Mouse (Mus musculus): ENCODE results near the gene Napepld.
"Not testable (repeated sequence)": the region's sequence is repeated elsewhere in the genome, so short reads cannot be mapped to it uniquely, and the experiment has no call there.

The Napepld gene

DNA sequence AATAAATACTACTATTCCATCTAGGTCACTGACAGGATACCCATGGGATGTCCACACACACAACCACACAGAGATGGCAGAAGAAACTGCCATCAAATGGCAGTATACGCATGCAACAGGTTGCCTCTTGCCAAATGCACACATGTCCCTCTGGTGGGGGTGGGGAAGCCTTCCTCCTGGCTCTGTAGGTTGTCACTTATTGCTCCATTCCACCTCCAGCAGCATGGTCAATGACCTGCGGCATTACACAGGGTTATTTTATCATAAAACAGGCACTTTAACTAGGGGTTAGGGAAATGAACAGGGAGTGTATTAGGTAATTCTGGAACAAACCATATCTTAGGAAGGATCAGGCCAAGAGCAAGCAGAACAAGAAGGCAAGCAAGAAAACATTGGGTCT, 31.9 kb downstream of the Napepld start:
- in situ Hi-C loops (cut with MseI, MboI) = loop anchor here (5.0 to 10.0 kb wide), 2 partner anchors 63 to 65 kb away; partner anchors contain the start of gene Pmpcb (in 1 of the 2)

DNA sequence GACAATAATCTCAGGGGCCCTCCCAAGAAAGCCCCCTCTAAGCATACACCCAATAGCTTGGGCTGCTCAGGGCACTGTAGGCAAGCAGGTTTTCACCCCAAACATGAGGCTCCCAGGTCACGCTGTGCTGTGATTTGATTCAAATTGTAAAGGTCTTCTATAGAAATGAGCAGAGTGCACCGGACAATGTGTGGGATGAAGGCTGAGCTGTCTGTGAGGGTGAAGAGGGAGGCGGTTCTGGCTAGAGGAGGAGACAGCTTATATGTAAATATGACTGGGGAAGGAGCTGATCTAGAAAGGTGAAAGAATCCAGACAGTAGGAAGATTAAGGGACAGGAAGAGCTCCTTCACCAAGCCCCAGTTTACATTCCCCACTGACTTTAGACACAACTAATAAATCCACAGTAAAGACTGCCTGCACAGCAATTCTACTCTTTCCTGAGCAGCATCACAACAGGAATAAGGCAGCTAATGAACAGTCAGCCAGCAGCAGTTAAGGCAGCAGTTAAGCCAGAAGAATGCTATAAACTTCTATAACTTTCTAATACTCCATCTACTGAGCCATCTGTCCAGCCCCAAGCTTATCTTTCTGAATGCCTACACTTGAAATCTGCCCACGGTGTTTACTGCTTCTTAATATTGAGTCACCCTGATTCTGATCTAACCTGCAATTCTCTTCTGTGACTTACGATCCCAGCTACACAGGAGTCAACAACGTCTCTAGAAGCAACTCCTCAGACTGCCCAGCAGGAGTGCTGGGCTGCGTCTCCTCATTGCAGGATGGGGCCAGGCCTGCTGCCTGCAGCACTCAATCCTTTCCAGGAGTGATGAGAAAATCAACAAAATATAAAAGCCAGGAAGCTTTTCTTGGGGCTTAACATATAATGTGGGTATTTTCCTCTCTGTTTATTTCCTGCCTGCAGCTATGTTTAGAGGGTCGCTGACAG, 33.7 kb downstream of the Napepld start:
- in situ Hi-C loops (cut with MseI, MboI) = loop anchor here (5.0 to 10.0 kb wide), 2 partner anchors 65 to 67 kb away; partner anchors contain the start of gene Pmpcb (in 1 of the 2)

DNA sequence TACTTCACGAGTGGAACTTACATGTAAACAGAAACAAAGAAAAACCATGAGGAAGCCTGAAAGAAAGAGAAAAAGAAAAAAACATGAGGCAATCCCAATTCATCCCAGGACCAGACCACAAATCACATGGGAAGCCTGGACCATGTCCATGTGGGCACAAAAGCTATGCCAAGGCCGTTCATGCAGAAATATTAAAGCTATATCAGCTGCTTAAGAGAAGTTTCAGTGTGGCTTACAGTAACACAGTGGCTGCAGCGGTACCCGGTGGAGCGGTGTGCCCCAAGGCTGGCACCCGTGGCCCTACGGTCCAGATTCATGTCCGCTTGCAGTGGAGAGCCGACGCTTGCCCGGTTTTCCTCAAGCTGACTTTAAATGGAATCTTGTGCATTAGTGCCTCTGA, 38.1 kb downstream of the Napepld start:
- in situ Hi-C loops (cut with MseI, MboI) = loop anchor here in 1 of 2 experiments (10.0 kb wide), 1 partner anchor 72 kb away; the partner anchor contains the start of gene Pmpcb

DNA sequence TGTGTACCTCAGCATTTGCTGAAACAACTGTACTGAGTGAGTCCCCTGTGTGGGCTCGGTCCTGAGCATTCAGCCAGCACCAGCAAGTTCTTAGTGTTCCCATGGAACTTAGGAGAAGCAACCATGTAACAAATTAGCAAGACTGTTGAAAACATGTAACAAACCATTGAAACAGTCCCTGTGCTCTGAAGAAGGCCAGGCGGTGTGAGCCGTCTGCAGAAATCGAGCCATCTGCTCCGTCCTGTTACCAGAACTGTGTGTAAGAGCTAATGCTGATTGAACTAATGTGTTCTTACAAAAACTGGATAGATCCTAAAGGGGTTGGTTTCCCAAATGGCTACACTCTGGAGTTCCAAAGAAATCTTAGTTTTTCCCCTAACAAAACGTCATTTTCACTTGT, 40.3 kb downstream of the Napepld start:
- in situ Hi-C loops (cut with MseI, MboI) = loop anchor here in 1 of 2 experiments (10.0 kb wide), 1 partner anchor 74 kb away; the partner anchor contains the start of gene Pmpcb

DNA sequence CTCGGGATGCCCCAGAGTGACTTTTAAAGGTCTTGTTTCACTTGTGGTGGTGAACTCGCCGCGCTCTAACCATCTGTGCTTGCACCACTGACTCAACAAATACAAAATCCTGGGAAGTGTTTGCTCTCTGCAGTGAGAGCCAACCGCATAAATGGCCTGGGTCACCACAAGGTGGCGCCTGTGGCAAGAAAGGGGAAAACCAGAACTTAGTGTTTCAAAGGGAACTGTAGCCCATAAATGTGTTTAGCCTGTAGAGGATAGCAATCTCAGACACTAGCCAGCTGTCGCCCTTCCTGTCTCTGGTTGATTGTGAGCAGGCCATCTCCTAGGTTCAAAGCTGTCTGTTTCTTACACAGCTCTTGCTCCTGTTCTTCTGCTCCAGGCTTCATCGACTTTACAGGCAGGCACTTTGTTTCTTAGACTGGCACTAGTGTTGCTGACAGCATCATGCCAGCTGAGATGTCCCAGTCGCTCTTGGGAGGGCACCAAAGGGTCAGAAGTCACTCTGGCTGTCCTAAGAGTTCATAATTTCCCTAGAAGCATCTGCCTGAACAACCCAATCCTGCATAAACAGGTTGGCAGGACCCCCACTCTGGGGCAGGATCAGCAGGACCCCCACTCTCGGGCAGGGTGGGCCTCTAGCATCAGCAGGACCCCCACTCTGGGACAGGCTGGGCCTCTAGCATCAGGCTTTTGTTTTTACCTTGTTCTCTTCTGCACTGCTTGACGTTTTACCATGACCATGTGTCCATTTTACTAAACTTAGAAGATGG, 42.4 kb downstream of the Napepld start:
- in situ Hi-C loops (cut with MseI, MboI) = no loop called here

DNA sequence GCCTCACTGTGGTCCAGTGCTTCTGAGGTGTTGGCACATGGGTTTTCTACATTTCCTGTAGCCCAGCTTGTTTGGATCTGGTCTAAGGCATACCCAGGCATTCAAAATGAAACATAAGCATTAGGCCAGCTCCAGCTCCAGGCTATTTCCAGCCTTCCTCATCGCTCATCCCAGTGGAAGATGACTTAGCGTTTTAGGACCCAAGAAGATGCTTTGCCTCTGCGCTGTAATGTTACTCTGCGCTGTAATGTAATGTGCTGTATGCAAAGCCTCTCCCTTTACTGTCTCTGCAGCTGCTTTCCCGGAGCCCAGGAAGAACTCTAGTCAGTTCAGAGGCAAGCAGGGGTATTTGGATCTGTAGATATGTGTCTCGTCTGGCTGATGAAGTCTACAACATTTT, 43.2 kb downstream of the Napepld start:
- in situ Hi-C loops (cut with MseI, MboI) = no loop called here

DNA sequence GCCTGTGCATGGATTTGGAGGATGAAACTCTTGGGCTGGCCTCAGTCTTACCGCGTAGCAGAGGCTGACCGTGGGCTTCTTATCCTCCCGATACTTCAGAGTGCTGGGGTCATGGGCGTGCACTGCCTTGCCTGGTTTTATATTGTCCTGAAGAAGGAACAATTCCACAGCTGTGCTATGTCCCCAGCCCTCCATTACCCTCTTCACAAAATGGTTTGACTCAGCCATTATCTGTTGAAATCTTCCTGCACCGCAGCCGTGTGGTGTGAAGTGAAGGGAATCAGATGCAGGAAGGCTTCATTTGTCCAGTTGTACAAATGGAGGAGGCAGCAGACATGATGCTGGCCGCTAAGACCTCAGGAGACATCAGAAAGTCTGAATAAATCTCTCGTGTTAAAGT, 44.3 kb downstream of the Napepld start:
- in situ Hi-C loops (cut with MseI, MboI) = no loop called here

DNA sequence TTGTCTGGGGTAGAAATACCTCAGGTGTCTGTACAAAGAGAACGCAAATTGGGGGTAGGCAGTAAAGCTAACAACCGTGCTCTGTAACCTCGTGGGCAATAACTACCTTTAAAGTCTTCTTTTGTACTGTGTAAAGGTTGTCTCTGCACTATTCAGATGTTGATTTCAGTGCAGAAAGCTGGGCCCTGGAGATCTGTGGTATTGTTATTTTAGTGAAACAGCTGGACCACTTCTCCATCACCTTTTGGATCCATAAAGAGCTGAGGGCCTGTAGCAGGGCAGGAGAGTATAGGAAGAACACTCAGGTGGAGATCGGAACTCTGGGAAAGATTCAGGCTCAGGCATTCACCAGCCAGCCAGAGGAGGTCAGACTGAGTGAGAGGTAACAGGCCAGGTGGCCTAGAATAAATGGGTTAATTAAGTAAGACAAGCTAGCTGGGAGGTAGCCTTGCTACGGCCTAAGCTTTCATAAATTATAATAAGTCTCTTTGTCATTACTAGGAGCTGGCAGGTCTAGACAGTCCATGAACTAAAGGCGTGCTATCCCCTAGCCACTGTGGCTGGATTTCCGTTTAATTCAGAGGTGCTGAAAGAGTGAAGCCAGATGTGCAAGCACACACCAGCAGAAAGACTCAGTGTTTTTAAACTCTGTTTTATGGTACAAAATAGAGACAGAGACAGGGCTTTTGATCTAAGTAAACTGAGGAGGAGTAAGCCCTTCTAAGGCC, 49.1 kb downstream of the Napepld start:
- in situ Hi-C loops (cut with MseI, MboI) = no loop called here

DNA sequence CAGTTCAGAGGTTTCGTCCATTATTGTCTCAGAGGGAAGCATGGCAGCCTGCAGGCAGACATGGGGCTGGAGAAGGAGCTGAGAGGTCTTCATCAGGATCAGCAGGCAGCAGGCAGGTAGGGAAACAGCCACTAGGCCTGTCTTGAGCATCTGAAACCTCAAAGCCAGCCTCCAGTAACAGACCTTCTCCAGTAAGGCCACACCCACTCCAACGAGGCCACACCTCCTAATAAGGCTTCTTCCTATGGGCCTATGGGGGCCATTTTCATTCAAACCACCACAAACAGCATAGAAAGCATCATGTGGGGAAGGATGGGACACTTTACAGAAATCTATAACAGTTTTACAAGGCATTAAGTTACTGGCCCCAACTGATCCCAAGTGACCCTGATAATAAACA, 50.5 kb downstream of the Napepld start:
- in situ Hi-C loops (cut with MseI, MboI) = no loop called here

DNA sequence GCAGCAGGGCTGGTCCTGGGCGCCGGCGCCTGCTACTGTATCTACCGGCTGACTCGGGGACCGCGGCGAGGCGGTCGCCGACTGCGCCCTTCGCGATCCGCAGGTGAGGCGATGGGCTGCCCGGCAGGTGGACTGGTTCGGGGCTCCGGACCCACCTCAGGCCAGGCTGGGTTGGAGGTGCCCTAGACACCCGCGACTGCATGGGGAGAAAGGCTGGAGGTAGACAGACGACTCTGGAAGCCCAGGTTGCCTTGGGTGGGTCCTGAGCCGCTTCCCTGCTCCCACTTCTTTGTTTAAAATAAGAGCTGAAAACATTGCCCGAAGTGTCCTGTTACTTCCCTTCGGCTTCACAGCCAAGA, 55.1 kb downstream of the Napepld start:
- in situ Hi-C loops (cut with MseI, MboI) = no loop called here

DNA sequence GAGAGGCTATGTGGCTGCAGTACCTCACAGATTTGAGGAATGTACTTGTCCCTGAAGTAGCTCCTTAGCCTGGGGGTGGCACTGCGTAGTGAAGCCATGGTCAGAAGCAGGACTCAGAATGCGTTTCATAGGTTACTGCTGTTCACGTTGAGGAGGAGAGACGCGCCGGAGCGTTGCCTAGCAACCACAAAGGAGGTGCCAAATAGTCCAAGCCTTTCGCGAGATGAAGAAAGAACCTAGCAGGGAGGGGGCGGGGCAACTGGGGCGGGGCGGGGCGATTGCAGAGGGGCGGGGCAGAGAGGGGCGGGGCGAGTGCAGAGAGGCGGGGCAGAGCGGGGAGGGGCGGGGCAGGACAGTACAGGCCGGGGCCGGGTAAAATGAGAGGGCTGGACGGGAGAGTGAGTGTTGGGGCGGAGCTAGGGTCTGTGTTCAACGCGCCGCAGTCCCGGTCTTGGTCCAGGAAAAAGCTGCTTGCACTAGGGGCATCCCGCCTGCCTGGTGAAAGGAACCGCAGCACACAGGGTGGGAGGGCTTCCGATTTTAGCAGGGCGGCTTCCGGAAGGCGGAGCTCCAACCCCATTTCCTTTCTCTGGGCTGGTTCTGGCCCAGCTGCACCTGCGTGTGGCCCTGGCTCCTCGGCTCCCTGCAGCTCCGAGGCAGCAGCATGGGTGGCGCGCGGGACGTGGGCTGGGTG, 55.6 kb downstream of the Napepld start, which contains the start of the genes Fbxl13 and Armc10:
Gene Fbxl13, minus strand, starts transcription at position 196 of the 694 bp plus-strand sequence.
Gene Armc10, plus strand, starts transcription at position 375 of the 694 bp plus-strand sequence.
- in situ Hi-C loops (cut with MseI, MboI) = no loop called here

DNA sequence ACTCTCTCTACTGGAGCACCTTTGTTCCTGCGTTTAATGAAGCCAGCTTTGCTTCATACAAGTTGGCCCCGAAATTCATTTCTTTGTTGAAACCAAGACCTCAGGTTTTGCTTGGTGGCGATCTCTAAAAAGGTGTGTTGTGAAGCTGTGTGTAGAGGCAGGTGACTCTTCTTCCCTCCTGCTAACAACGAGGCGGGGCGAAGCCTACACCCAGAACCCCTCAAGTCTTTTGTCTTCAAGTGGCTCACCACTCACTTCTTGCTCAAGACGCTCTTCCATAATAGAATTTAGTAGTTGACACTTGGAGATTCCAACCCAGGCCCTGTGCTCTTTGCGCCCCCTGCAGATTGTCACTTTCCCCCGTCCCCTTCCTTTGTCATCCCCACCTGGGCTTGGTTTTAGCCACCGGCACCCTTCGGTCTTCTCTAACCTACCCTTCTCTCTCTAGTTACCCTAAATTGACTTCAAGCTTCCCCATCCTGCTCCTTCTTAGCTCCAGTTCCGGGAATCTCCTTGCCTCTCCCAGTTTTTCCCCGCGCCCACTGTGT, 56.2 kb downstream of the Napepld start:
- in situ Hi-C loops (cut with MseI, MboI) = no loop called here

DNA sequence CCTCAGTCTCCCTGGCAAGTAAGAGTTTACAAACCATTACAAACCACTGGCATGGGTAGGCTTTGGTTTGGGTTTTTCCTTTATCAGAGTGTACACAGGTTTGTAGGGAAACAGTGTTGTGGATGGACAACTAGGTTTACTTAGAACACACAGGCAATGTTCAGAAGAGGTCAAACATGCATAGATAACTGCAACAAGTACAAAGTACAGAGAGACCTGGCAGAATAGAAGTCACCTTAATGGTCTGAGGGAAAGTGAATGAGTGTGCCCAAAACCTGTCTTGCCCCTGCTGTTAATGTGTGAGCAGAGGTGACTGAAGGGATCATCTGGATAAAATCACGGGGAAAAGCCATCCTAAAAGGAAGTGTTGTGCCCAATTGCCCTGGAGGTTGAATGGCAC, 57.6 kb downstream of the Napepld start:
- in situ Hi-C loops (cut with MseI, MboI) = no loop called here

DNA sequence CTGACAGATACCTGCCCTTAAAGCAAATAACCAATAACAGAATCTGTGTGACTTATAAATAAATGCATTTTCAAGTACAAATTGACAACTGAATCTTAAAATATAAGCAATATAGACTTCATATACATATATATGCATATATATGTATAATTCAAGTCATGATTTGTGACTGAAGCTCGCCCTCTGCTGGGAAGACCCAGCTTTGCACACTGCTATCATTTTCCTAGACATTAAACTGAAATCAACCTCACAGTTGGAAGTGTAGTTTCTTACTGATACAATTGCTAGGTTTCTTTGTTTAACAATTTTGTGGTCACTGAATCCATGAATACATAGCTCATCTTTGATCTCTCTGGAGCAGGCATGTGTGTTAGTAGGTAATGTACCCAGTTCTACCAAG, 60.2 kb downstream of the Napepld start:
- in situ Hi-C loops (cut with MseI, MboI) = no loop called here

DNA sequence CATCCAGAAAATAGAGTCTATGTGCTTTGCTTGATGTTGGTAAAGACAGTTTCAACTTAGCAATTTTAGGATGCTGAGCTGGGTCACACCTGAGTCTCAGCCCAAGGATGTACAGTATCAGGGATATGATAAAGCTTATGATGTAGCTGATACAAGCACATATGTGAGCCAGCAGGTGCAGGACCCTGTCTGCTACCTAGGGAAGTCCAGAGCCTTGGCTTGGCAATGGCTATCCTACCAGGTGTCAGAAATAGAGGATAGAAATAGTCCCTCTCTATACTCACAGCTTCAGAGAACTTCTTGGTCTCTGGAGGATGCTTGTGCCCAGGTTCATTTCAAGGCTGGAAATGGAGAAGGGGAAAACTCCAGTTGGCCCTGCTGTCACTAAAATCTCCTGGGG, 75.3 kb downstream of the Napepld start:
- in situ Hi-C loops (cut with MseI, MboI) = no loop called here

DNA sequence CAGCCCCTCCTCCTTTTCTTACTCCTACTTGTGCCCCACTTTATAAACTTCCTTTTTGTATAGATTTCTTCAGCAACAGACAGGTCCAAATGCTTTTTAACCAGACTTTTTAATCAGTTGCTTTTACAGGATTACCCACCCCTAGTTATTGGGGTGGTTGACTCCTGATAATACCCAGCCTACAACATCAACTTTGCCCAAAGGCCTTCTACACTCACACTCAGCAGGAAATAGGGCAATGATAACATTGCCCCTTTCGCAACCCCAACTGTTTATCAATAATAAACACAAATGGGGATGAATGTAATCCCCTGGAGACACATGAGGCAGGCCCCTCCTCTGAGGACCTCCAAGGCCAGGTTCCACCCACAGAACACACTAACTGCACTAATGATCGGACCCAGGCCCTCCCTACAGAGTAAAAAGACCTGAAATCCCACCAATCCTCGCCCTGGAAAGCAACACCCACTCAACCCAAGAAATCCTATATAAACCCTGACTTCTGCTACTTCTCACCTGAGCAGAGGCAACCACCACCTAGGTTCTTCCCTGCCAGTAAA, 84.7 kb downstream of the Napepld start:
- in situ Hi-C loops (cut with MseI, MboI) = no loop called here

DNA sequence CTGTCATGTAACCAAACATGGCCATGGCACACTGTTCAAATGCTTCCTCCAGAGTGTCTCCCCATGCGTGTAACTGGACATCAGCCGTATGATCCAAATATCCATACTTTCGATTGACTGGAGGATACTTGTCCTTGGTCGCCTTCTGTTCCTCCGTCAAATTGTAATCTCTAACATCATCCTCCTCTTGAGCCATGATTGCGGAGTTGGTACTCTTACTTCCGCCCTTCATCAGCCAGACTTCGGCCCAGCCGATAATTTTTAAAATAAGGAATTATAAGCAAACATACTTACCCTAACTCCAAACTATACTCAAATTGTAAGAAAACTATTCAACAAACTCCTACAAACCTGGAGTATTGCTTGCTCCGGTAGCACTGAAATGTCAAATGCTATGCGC, 86.9 kb downstream of the Napepld start:
- in situ Hi-C loops (cut with MseI, MboI) = not testable (repeated sequence)
